In the genomic region with DNA sequence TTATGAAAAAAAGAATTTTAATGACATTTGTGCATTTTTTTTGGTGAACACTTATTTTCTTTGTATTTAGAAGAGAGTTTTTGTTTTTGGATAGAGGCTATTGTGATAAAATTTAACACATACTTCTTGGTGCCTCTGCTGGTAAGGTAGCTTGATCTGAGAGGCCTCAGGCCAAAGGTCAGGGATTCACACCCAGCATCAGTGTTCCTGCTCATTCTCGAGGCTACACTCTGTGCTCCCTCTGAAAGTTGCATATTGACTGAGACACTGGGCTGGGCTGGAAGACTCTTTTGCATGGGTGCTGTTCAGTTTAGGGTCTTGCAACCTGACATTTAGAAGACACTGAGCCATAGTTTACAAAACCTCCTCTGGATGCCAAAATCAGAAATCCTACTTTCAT, we compare ENCODE assay signal across 16 mouse cellular contexts. TPM values are rescaled to one million over a fixed set of nuclear protein-coding genes. Genes with fewer than 3 reads are reported as not detected.
"Had no signal": no experiment of that assay in that cellular context is flagged by ENCODE, and none has a peak within 500 bp of the region (broad histone marks: within the 10 kb centered on the region; RNA-seq: fewer than 3 reads in every experiment).

No protein-coding gene starts in this region.

- H3K36me3 ChIP-seq: kidney, embryonic 15.5 days; limb, embryonic 12.5 days; limb, embryonic 15.5 days; midbrain, embryonic 12.5 days; midbrain, embryonic 15.5 days; neural tube, embryonic 13.5 days had no signal

- H3K4me3 ChIP-seq: kidney, embryonic 15.5 days; limb, embryonic 12.5 days; limb, embryonic 15.5 days; midbrain, embryonic 12.5 days; midbrain, embryonic 15.5 days; neural tube, embryonic 13.5 days had no signal

- H3K4me2 ChIP-seq: kidney, embryonic 15.5 days; limb, embryonic 12.5 days; limb, embryonic 15.5 days; liver, embryonic 11.5 days; lung, embryonic 14.5 days; midbrain, embryonic 12.5 days; midbrain, embryonic 15.5 days; neural tube, embryonic 13.5 days had no signal

- H3K27me3 ChIP-seq: kidney, embryonic 15.5 days; limb, embryonic 12.5 days; limb, embryonic 15.5 days; midbrain, embryonic 12.5 days; midbrain, embryonic 15.5 days; neural tube, embryonic 13.5 days had no signal

- H3K4me1 ChIP-seq: neural tube, embryonic 13.5 days had no signal

- H3K9me3 ChIP-seq: kidney, embryonic 15.5 days; limb, embryonic 12.5 days; limb, embryonic 15.5 days; midbrain, embryonic 12.5 days; midbrain, embryonic 15.5 days; neural tube, embryonic 13.5 days had no signal

- H3K9ac ChIP-seq: kidney, embryonic 15.5 days; limb, embryonic 12.5 days; limb, embryonic 15.5 days; liver, embryonic 14.5 days; liver, postnatal 0 days; lung, embryonic 14.5 days; midbrain, embryonic 12.5 days; midbrain, embryonic 15.5 days; neural tube, embryonic 13.5 days had no signal

- H3K27ac ChIP-seq: kidney, embryonic 15.5 days; limb, embryonic 12.5 days; limb, embryonic 15.5 days; liver, embryonic 14.5 days; macrophage; midbrain, embryonic 12.5 days; midbrain, embryonic 15.5 days; neural tube, embryonic 13.5 days had no signal

- ATAC-seq: liver, postnatal 0 days; lung, postnatal 0 days; midbrain, embryonic 15.5 days had no signal

- DNase-seq: kidney, postnatal 14 days; kidney, postnatal 4 days; liver, postnatal 0 days; thymus, adult 18-20 months; thymus, postnatal 36 days had no signal

RNA-seq across cellular contexts. Expression of a gene that starts 44.8 kb away (rescaled TPM):
- polyA plus RNA-seq: macrophage had no signal
